Mouse (Mus musculus) MEL (cell line): Measurements from ENCODE around the gene Hyal5. TPM values are rescaled to one million over a fixed set of nuclear protein-coding genes. Genes with fewer than 3 reads are reported as not detected.

Experiments used
- DNase-seq: peaks from one replicate; pipeline ENCODE4 v3.0.0; 2011; ENCODE audit warnings: low read depth, low spot score
- H3K27ac ChIP-seq: 2 replicates; pipeline ENCODE4 v1.5.1; 2012; ENCODE audit warnings: low read depth, mild to moderate bottlenecking, control low read depth, low read length, moderate library complexity; ENCODE audit not compliant: control insufficient read depth
- H3K27me3 ChIP-seq, 2 experiments: fragments of 150-350 bp in 1 of 2; sonication (generic) in 1 of 2; 2 replicates each; pipeline ENCODE4 v1.6.1; 2012; ENCODE audit warnings: low read length in 2 of 2, mild to moderate bottlenecking in 2 of 2, improper control_type of control experiment in 1 of 2, moderate library complexity in 1 of 2; ENCODE audit not compliant: insufficient read depth in 2 of 2, control insufficient read depth in 1 of 2
- H3K36me3 ChIP-seq, 2 experiments: 2 replicates each; pipeline ENCODE4 v1.6.1; 2012 to 2014; ENCODE audit warnings: low read length in 2 of 2, improper control_type of control experiment in 1 of 2, inconsistent platforms in 1 of 2, mild to moderate bottlenecking in 1 of 2; ENCODE audit not compliant: insufficient read depth in 2 of 2, control insufficient read depth in 1 of 2
- H3K4me1 ChIP-seq, 2 experiments: fragments of 150-350 bp in 1 of 2; sonication (generic) in 1 of 2; 2 replicates each; pipeline ENCODE4 v1.6.1; 2012; ENCODE audit warnings: low read length in 2 of 2, improper control_type of control experiment in 1 of 2, mild to moderate bottlenecking in 1 of 2; ENCODE audit not compliant: insufficient read depth in 2 of 2, control insufficient read depth in 1 of 2
- H3K4me3 ChIP-seq, 2 experiments: fragments of 150-350 bp in 1 of 2; sonication (generic) in 1 of 2; 2 replicates each; pipeline ENCODE4 v1.5.1; 2012; ENCODE audit warnings: low read depth in 2 of 2, low read length in 2 of 2, mild to moderate bottlenecking in 2 of 2, moderate library complexity in 2 of 2, control low read depth in 1 of 2, improper control_type of control experiment in 1 of 2; ENCODE audit not compliant: control insufficient read depth in 1 of 2, insufficient read depth in 1 of 2
- H3K79me2 ChIP-seq: 2 replicates; pipeline ENCODE4 v1.6.1; 2012; ENCODE audit warnings: mild to moderate bottlenecking, low read length, moderate library complexity; ENCODE audit not compliant: control insufficient read depth, poor library complexity, insufficient read depth
- H3K9ac ChIP-seq: 2 replicates; pipeline ENCODE4 v1.6.1; 2012; ENCODE audit warnings: low read depth, mild to moderate bottlenecking, control low read depth, low read length, moderate library complexity; ENCODE audit not compliant: control insufficient read depth, poor library complexity, severe bottlenecking
- H3K9me3 ChIP-seq: fragments of 150-350 bp; sonication (generic); replicated peaks from 2 replicates; pipeline ENCODE4 v1.6.1; 2012; ENCODE audit warnings: mild to moderate bottlenecking, low read length, improper control_type of control experiment, moderate library complexity; ENCODE audit not compliant: insufficient read depth
- BHLHE40 ChIP-seq: IDR thresholded peaks from 2 replicates; pipeline ENCODE4 v1.6.1; 2012; ENCODE audit warnings: low read depth, mild to moderate bottlenecking, inconsistent platforms, low read length, improper control_type of control experiment, borderline replicate concordance
- CHD1 ChIP-seq: IDR thresholded peaks from 2 replicates; pipeline ENCODE4 v1.6.1; 2012; ENCODE audit warnings: low read depth, mild to moderate bottlenecking, inconsistent platforms, low read length, improper control_type of control experiment
- CTCF ChIP-seq, 3 experiments: IDR thresholded peaks in 2 of 3; conservative IDR thresholded peaks in 1 of 3; 2 replicates each; pipeline ENCODE4 v1.5.1; 2011 to 2012; ENCODE audit warnings: low read length in 3 of 3, low read depth in 2 of 3, mild to moderate bottlenecking in 2 of 3, improper control_type of control experiment in 1 of 3, inconsistent platforms in 1 of 3, mixed read lengths in 1 of 3, moderate library complexity in 1 of 3; ENCODE audit not compliant: control insufficient read depth in 1 of 3, insufficient read depth in 1 of 3, poor library complexity in 1 of 3, severe bottlenecking in 1 of 3
- ELF1 ChIP-seq: IDR thresholded peaks from 2 replicates; pipeline ENCODE4 v1.6.1; 2014; ENCODE audit warnings: low read depth, mild to moderate bottlenecking, inconsistent platforms, low read length, improper control_type of control experiment, moderate library complexity
- EP300 ChIP-seq, 2 experiments: IDR thresholded peaks; 2 replicates each; pipeline ENCODE4 v1.6.1; 2011; ENCODE audit warnings: improper control_type of control experiment in 2 of 2, low read length in 2 of 2, low read depth in 1 of 2, mild to moderate bottlenecking in 1 of 2
- GABPA ChIP-seq: IDR thresholded peaks from 2 replicates; pipeline ENCODE4 v1.6.1; 2012; ENCODE audit warnings: low read depth, mild to moderate bottlenecking, inconsistent platforms, low read length, improper control_type of control experiment, moderate library complexity
- GATA1 ChIP-seq: IDR thresholded peaks from 2 replicates; pipeline ENCODE4 v1.6.1; 2011; ENCODE audit warnings: low read depth, low read length, improper control_type of control experiment
- JUND ChIP-seq: IDR thresholded peaks from 2 replicates; pipeline ENCODE4 v1.6.1; 2011; ENCODE audit warnings: low read depth, mild to moderate bottlenecking, improper control_type of control experiment, low read length
- KAT2A ChIP-seq: conservative IDR thresholded peaks from 2 replicates; pipeline ENCODE4 v1.6.1; 2012; ENCODE audit warnings: low read depth, low read length, improper control_type of control experiment, inconsistent platforms
- NRF1 ChIP-seq: IDR thresholded peaks from 2 replicates; pipeline ENCODE4 v1.6.1; 2014; ENCODE audit warnings: low read depth, mild to moderate bottlenecking, inconsistent platforms, low read length, improper control_type of control experiment, moderate library complexity; ENCODE audit not compliant: poor library complexity, insufficient read depth, severe bottlenecking
- POLR2AphosphoS5 ChIP-seq: IDR thresholded peaks from 2 replicates; pipeline ENCODE4 v1.6.1; 2012; ENCODE audit warnings: low read depth, borderline replicate concordance, mild to moderate bottlenecking, inconsistent platforms, low read length, moderate library complexity, mixed read lengths
- RAD21 ChIP-seq: IDR thresholded peaks from 2 replicates; pipeline ENCODE4 v1.6.1; 2011; ENCODE audit warnings: mild to moderate bottlenecking, low read depth, low read length, improper control_type of control experiment
- SMC3 ChIP-seq: IDR thresholded peaks from 2 replicates; pipeline ENCODE4 v1.6.1; 2011; ENCODE audit warnings: low read depth, low read length, improper control_type of control experiment
- TCF12 ChIP-seq: IDR thresholded peaks from 2 replicates; pipeline ENCODE4 v1.6.1; 2014; ENCODE audit warnings: low read depth, mild to moderate bottlenecking, inconsistent platforms, low read length, improper control_type of control experiment, moderate library complexity
- USF1 ChIP-seq: IDR thresholded peaks from 2 replicates; pipeline ENCODE4 v1.6.1; 2014; ENCODE audit warnings: low read depth, mild to moderate bottlenecking, inconsistent platforms, low read length, improper control_type of control experiment, moderate library complexity
- ZC3H11A ChIP-seq: IDR thresholded peaks from 2 replicates; pipeline ENCODE4 v1.6.1; 2012; ENCODE audit warnings: low read depth, mild to moderate bottlenecking, inconsistent platforms, low read length, improper control_type of control experiment
- ZMIZ1 ChIP-seq: IDR thresholded peaks from 2 replicates; pipeline ENCODE4 v1.6.1; 2012; ENCODE audit warnings: low read depth, mild to moderate bottlenecking, inconsistent platforms, low read length, improper control_type of control experiment, moderate library complexity
- polyA plus RNA-seq, 2 experiments: library from polyadenylated mRNA; stranded (reverse) in 1 of 2; unstranded in 1 of 2; fragments of >175 nt in 1 of 2; fragments of >200 nt in 1 of 2; gene quantifications; 2 replicates each; pipeline versions ENCODE4 v1.2.1 to v1.2.4; 2012; ENCODE audit warnings: low replicate concordance in 2 of 2, low read depth in 1 of 2; ENCODE audit not compliant: insufficient read length in 2 of 2, insufficient read depth in 1 of 2, missing spikeins in 1 of 2
- total RNA-seq: library from RNA; depleted of rRNA; stranded (reverse); fragments of 300-350 nt; gene quantifications from 2 replicates; pipeline ENCODE4 v1.2.3, GENCODE M21; 2012

The Hyal5 gene
- total and polyA plus RNA-seq, 3 experiments: not detected

- H3K9me3 ChIP-seq: no peaks in the 10 kb centered on the region
- no peak for TF ChIP-seq BHLHE40
- no peak for TF ChIP-seq ELF1
- no peak for TF ChIP-seq GATA1
- no peak for TF ChIP-seq NRF1
- TF ChIP-seq TCF12: no peak
- no peaks in the 10 kb centered on the region for H3K36me3 ChIP-seq
- H3K4me1 ChIP-seq: no peaks in the 10 kb centered on the region
- peak; percentile 3 for DNase-seq
- no peak overlapping the region for H3K27ac ChIP-seq
- H3K79me2 ChIP-seq: no peaks in the 10 kb centered on the region
- no peak overlapping the region for H3K4me3 ChIP-seq
- no peaks in the 10 kb centered on the region for H3K27me3 ChIP-seq
- H3K9ac ChIP-seq: no peak overlapping the region
Measured at GRCm38 (mm10) chr6:24860320-24860719, 2.5 kb downstream of the Hyal5 start.

DNA sequence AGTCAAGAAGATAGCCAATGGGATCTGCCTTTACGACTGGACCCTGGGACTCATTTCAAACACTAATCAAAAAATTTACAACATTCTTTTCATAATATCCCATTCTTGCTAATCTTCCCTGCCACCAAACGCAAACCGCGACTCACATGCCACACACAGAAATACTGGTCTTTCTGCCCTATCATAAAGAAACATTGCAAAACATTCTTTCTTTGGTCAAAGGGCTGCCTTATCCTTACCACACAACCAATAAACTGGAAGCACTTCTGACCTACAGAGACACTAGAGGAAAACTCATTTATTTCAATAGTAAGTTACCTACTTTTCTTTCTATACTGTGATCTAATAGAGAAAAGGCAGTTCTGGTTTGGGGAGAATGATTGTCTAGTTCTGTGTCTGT, 5.9 kb downstream of the Hyal5 start:
- Histone ChIP-seq H3K36me3 (no peaks in the 10 kb centered on the region), H3K9me3 (no peaks in the 10 kb centered on the region), H3K79me2 (no peaks in the 10 kb centered on the region), H3K4me3 (no peak overlapping the region), H3K4me1 (no peaks in the 10 kb centered on the region), H3K27ac (no peak overlapping the region), H3K9ac (no peak overlapping the region), H3K27me3 (no peaks in the 10 kb centered on the region)
- DNase-seq: no peak
- no peak for TF ChIP-seq POLR2AphosphoS5
- no peak for TF ChIP-seq CHD1
- TF ChIP-seq ELF1: no peak
- no peak for TF ChIP-seq RAD21
- no peak for TF ChIP-seq ZC3H11A

- Histone ChIP-seq H3K36me3 (no peaks in the 10 kb centered on the region), H3K79me2 (no peaks in the 10 kb centered on the region), H3K4me3 (peak overlapping the region; percentile 53 to 82), H3K27me3 (no peaks in the 10 kb centered on the region), H3K27ac (no peak overlapping the region), H3K9ac (peak overlapping the region; percentile 24; the same call in 1 of the 2 replicates), H3K9me3 (no peaks in the 10 kb centered on the region), H3K4me1 (no peaks in the 10 kb centered on the region)
- TF ChIP-seq CTCF (IDR thresholded peaks at IDR 0.05 in 2 of 3, conservative IDR thresholded peaks at IDR 0.05 in 1 of 3; ENCODE audit: control insufficient read depth in 1 of 3, insufficient read depth in 1 of 3, low read depth in 2 of 3, low read length in 3 of 3, poor library complexity in 1 of 3, severe bottlenecking in 1 of 3) (peak; percentile 23 to 37 (median 30); a peak in 4 of 6 replicates), JUND (no peak), RAD21 (peak; percentile 7; the same call in 1 of the 2 replicates), SMC3 (peak; percentile 36), KAT2A (no peak), USF1 (peak; percentile 20; the same call in 1 of the 2 replicates), EP300 (IDR thresholded peaks at IDR 0.05; ENCODE audit: low read depth in 1 of 2, low read length in 2 of 2) (no peak), GABPA (no peak), ZMIZ1 (no peak)
- DNase-seq: peak; percentile 38
Measured at GRCm38 (mm10) chr6:24894146-24894873, 36.5 kb downstream of the Hyal5 start.
